Mouse (Mus musculus) limb, embryonic 13.5 days (tissue): ENCODE measurements at regions not wholly inside any gene's neighbourhood (a gene's known extent, or its start where the extent isn't known, plus 50 kb on each side); places are given as distances from the start of the nearest gene placed in this dataset.

Experiments
- ATAC-seq: fragments of 200-750 bp; cut with Nextera tagmentation; 2 replicates; pipeline ENCODE4 v1.8.0; 2017; ENCODE audit warnings: low read depth, moderate number of reproducible peaks, moderate TSS enrichment; ENCODE audit not compliant: low FRiP score
- H3K27ac ChIP-seq: fragments of 300-500 bp; sonication (generic); 2 replicates; pipeline ENCODE4 v1.5.1; 2015; ENCODE audit warnings: inconsistent platforms, mild to moderate bottlenecking, moderate library complexity
- H3K27me3 ChIP-seq: fragments of 300-500 bp; sonication (generic); 2 replicates; pipeline ENCODE4 v1.6.1; 2015; ENCODE audit warnings: mild to moderate bottlenecking, inconsistent platforms
- H3K36me3 ChIP-seq: fragments of 300-500 bp; sonication (generic); 2 replicates; pipeline ENCODE4 v1.6.1; 2015; ENCODE audit warnings: inconsistent platforms, mild to moderate bottlenecking, moderate library complexity
- H3K4me1 ChIP-seq: fragments of 300-500 bp; sonication (generic); 2 replicates; pipeline ENCODE4 v1.6.1; 2015; ENCODE audit warnings: inconsistent platforms
- H3K4me2 ChIP-seq: fragments of 300-500 bp; sonication (generic); replicated peaks from 2 replicates; pipeline ENCODE4 v1.6.1; 2015; ENCODE audit warnings: inconsistent platforms, mild to moderate bottlenecking, moderate library complexity
- H3K4me3 ChIP-seq: fragments of 300-500 bp; sonication (generic); 2 replicates; pipeline ENCODE4 v1.5.1; 2015; ENCODE audit warnings: moderate library complexity, mild to moderate bottlenecking, inconsistent platforms
- H3K9ac ChIP-seq: fragments of 300-500 bp; sonication (generic); 2 replicates; pipeline ENCODE4 v1.6.1; 2015; ENCODE audit warnings: mild to moderate bottlenecking, inconsistent platforms
- H3K9me3 ChIP-seq: fragments of 300-500 bp; sonication (generic); 2 replicates; pipeline ENCODE4 v1.6.1; 2016; ENCODE audit warnings: inconsistent platforms
- WGBS: fragments of 180-500 bp; shearing (Covaris S2); methylation state at CpG from one replicate; pipeline ENCODE4 v1.1.7; 2015; 5-methylcytosine and 5-hydroxymethylcytosine counted together

- Histone ChIP-seq H3K4me2 (peak overlapping the region; percentile 53), H3K9me3 (no peaks in the 10 kb centered on the region), H3K27ac (peak overlapping the region; percentile 76), H3K27me3 (no peaks in the 10 kb centered on the region), H3K4me1 (peaks cover 52% of the 10 kb centered on the region), H3K36me3 (no peaks in the 10 kb centered on the region), H3K4me3 (peak overlapping the region; percentile 19), H3K9ac (peak overlapping the region; percentile 35)
- 25% methylated on average over 17 of the region's 17 CpGs for WGBS
- ATAC-seq = peak; percentile 80
Measured at GRCm38 (mm10) chr12:69446468-69447321, 74.4 kb upstream of the Gm9887 start.

DNA sequence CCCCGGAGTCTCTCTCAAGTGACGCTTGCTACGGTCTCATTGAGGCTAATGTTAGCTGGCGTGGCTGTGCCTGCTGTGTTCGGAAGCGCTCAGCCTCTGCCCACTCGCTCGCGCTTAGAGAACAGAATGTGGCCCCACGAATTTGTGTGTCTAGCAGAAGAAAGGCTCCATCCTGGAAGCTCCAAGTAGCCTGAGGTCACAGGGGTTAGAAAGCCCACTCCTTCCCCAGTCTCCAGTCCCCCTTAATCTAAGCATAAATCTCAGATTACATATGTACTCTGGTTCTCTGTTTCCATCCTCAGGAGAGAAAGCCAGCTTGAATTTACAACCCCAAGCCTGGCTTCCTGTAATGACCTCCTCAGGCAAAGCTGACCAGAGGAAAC is 73.8 kb upstream of the Gm9887 start:
- Histone ChIP-seq H3K9ac (peak overlapping the region; percentile 35; the same call in 1 of the 2 replicates), H3K4me3 (peak overlapping the region; percentile 19)

GRCm38 (mm10) chr12:69442321-69442720 is 70.1 kb upstream of the Gm9887 start:
- no peak for ATAC-seq
- no peaks in the 10 kb centered on the region for H3K9me3 ChIP-seq
- no peaks in the 10 kb centered on the region for H3K27me3 ChIP-seq
- no peak overlapping the region for H3K4me3 ChIP-seq
- H3K36me3 ChIP-seq = no peaks in the 10 kb centered on the region
- no peak overlapping the region for H3K4me2 ChIP-seq
- H3K27ac ChIP-seq = no peak overlapping the region; the same call in 1 of the 2 replicates
- peaks cover 21% of the 10 kb centered on the region for H3K4me1 ChIP-seq
- H3K9ac ChIP-seq = no peak overlapping the region
- 16% methylated on average over 6 of the region's 6 CpGs for WGBS

More for the DNA sequence above, 73.8 kb upstream of the Gm9887 start:
- Histone ChIP-seq H3K27me3 (no peaks in the 10 kb centered on the region), H3K4me1 (peaks cover 48% of the 10 kb centered on the region), H3K4me2 (peak overlapping the region; percentile 53), H3K36me3 (no peaks in the 10 kb centered on the region), H3K9me3 (no peaks in the 10 kb centered on the region), H3K27ac (peak overlapping the region; percentile 76)
- 4% methylated on average over 10 of the region's 10 CpGs for WGBS
- peak; percentile 25; the same call in 1 of the 2 replicates for ATAC-seq

- H3K4me2 ChIP-seq = no peak overlapping the region
- no peaks in the 10 kb centered on the region for H3K27me3 ChIP-seq
- peaks cover 16% of the 10 kb centered on the region for H3K4me1 ChIP-seq
- 83% methylated on average over 4 of the region's 4 CpGs for WGBS
- H3K36me3 ChIP-seq = no peaks in the 10 kb centered on the region
- H3K9me3 ChIP-seq = no peaks in the 10 kb centered on the region
- no peak overlapping the region for H3K27ac ChIP-seq
- ATAC-seq = no peak
- H3K4me3 ChIP-seq = no peak overlapping the region
- no peak overlapping the region for H3K9ac ChIP-seq
Measured at GRCm38 (mm10) chr12:69441764-69442163, 69.5 kb upstream of the Gm9887 start.

DNA sequence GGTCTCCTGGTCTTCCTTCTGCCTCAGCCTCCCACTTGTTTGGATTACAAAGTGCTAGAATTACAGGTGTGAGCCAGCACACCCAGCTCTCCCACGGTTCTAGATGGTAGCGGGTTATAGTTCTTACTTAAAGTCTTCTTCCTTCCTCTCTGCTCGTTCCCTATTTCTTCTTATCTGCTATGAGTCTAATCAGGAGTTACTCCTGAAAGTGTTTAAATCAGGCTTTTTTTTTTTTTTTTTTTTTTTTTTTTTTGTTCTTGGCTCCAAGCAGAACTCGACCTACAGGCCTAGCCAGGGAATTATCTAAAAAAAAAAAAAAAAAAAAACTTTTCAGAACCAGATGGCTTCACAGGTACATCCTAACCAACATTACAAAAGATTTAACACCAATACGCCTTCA is 66.0 kb upstream of the Gm9887 start:
- Histone ChIP-seq H3K27ac (no peak overlapping the region), H3K4me1 (peaks cover 13% of the 10 kb centered on the region), H3K27me3 (no peaks in the 10 kb centered on the region), H3K36me3 (no peaks in the 10 kb centered on the region), H3K9me3 (0 out of 2 replicates have a peak, but pooled peaks cover 4% of the 10 kb centered on the region), H3K9ac (no peak overlapping the region), H3K4me2 (no peak overlapping the region), H3K4me3 (no peak overlapping the region)
- ATAC-seq = no peak
- 73% methylated on average over 5 of the region's 5 CpGs for WGBS

DNA sequence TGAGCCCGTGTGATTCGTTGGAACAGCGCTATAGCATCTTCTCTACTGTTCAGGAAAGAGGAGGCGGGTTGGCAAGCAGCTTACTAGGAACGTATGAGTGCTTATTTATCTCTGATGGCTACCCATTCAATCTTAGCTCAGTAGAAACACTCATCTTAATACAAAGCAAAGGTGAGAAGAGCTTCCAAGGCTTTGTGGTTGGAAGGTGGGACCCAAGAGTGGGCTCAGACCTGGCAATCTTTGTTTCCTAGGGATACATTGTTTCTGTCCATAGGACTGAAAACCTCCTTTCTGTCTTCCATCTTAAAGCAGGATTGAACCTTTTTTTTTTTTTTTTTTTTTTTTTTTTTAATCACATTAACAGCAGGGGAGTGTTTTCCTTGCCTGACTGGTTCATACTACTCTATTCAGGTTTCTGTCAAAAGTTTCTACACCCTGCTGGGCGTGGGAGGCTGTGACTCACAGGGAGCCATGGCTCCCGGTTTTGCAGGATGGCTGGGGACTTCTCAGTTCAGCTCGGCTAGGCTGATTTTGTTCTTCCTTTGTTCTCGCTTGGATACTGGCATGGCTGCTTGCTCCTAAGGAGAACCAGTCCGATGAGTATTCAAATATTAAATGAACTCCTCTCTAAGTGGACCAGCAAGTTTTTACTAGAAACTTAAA is 64.7 kb upstream of the Gm9887 start:
- Histone ChIP-seq H3K27me3 (no peaks in the 10 kb centered on the region), H3K4me2 (no peak overlapping the region), H3K36me3 (no peaks in the 10 kb centered on the region), H3K9me3 (0 out of 2 replicates have a peak, but pooled peaks cover 4% of the 10 kb centered on the region), H3K9ac (no peak overlapping the region), H3K27ac (no peak overlapping the region), H3K4me3 (no peak overlapping the region), H3K4me1 (peaks cover 14% of the 10 kb centered on the region)
- peak; percentile 54; the same call in 1 of the 2 replicates for ATAC-seq
- 62% methylated on average over 10 of the region's 10 CpGs for WGBS

GRCm38 (mm10) chr12:69434315-69434714 is 62.1 kb upstream of the Gm9887 start:
- Histone ChIP-seq H3K27me3 (no peaks in the 10 kb centered on the region), H3K4me1 (peaks cover 14% of the 10 kb centered on the region), H3K9ac (no peak overlapping the region), H3K9me3 (0 out of 2 replicates have a peak, but pooled peaks cover 4% of the 10 kb centered on the region), H3K4me3 (no peak overlapping the region), H3K36me3 (no peaks in the 10 kb centered on the region), H3K27ac (no peak overlapping the region), H3K4me2 (no peak overlapping the region)
- WGBS = 29% methylated on average over 4 of the region's 4 CpGs
- ATAC-seq = no peak

GRCm38 (mm10) chr12:69432086-69432485 is 59.8 kb upstream of the Gm9887 start:
- H3K9me3 ChIP-seq = 0 out of 2 replicates have a peak, but pooled peaks cover 4% of the 10 kb centered on the region
- H3K36me3 ChIP-seq = no peaks in the 10 kb centered on the region
- no peak overlapping the region for H3K9ac ChIP-seq
- ATAC-seq = peak; percentile 84
- no peaks in the 10 kb centered on the region for H3K27me3 ChIP-seq
- 29% methylated on average over 7 of the region's 7 CpGs for WGBS
- peaks cover 14% of the 10 kb centered on the region for H3K4me1 ChIP-seq
- H3K27ac ChIP-seq = peak overlapping the region; percentile 89
- no peak overlapping the region for H3K4me2 ChIP-seq
- H3K4me3 ChIP-seq = no peak overlapping the region

GRCm38 (mm10) chr12:69428108-69428507 is 55.9 kb upstream of the Gm9887 start:
- WGBS = 73% methylated on average over 6 of the region's 6 CpGs
- ATAC-seq = no peak
- Histone ChIP-seq H3K27me3 (no peaks in the 10 kb centered on the region), H3K27ac (no peak overlapping the region), H3K4me3 (no peak overlapping the region), H3K4me2 (no peak overlapping the region), H3K4me1 (peaks cover 19% of the 10 kb centered on the region), H3K9ac (no peak overlapping the region), H3K36me3 (no peaks in the 10 kb centered on the region), H3K9me3 (no peaks in the 10 kb centered on the region)

DNA sequence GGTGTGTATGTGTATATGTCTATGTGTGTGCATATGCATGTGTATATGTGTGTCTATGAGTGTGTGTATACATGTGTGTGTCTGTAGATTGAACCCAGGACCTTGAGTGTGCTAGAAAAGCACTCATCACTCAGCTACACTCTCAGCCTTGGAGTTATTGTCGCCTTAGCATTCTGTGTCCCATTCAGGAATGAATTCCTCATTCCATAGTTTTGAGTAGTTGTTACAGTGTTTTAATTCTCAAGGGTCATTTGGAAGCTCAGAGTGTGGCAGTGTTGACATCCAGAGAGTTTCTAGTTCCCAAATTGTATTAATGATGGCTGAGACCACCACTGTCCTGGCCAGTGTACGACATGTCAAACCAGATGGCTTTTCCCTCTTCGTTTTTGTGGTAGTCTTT is 53.4 kb upstream of the Gm9887 start:
- Histone ChIP-seq H3K4me1 (peaks cover 12% of the 10 kb centered on the region), H3K27me3 (no peaks in the 10 kb centered on the region), H3K27ac (no peak overlapping the region), H3K9me3 (no peaks in the 10 kb centered on the region), H3K4me3 (no peak overlapping the region), H3K36me3 (no peaks in the 10 kb centered on the region), H3K4me2 (no peak overlapping the region), H3K9ac (no peak overlapping the region)
- WGBS = 83% methylated on average over 3 of the region's 3 CpGs
- ATAC-seq = no peak

DNA sequence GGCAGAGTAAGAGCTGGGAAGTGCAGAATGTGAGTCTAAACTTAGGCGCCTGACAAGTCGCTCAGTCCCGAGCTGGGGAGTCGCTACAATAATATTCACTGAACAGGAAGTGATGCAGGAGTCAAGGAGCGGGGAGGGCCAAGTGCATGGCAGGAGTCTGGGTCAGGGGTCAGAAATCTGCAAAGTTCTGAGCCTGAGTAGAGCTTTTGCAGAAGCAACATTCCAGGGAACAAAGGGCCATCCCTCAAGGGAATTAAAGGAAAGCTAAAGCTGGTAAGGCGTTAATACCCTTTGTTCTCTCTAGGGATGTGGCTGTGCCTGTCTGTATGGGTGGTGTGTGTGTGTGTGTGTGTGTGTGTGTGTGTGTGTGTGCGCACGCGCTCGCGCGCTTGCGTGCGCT is 52.7 kb upstream of the Gm9887 start:
- no peak overlapping the region for H3K9ac ChIP-seq
- no peaks in the 10 kb centered on the region for H3K36me3 ChIP-seq
- 62% methylated on average over 14 of the region's 14 CpGs for WGBS
- H3K27me3 ChIP-seq = no peaks in the 10 kb centered on the region
- no peak overlapping the region for H3K4me3 ChIP-seq
- H3K9me3 ChIP-seq = no peaks in the 10 kb centered on the region
- H3K27ac ChIP-seq = peak overlapping the region; percentile 44; the same call in 1 of the 2 replicates
- ATAC-seq = peak; percentile 50; the same call in 1 of the 2 replicates
- H3K4me1 ChIP-seq = peaks cover 12% of the 10 kb centered on the region
- no peak overlapping the region for H3K4me2 ChIP-seq
